Mouse (Mus musculus): Measurements from ENCODE around the gene Tyrobp. TPM values are rescaled to one million over a fixed set of nuclear protein-coding genes. Genes with fewer than 3 reads are reported as not detected.

Tyrobp gene
- polyA plus RNA-seq, 1 experiment = 83.0 TPM

GRCm38 (mm10) chr7:30450241-30450640 lies 36.7 kb downstream of the Tyrobp start:
- 72% methylated on average over 7 of the region's 7 CpGs for WGBS
- Histone ChIP-seq H3K27me3 (replicated peaks; ENCODE audit: control insufficient read depth, insufficient read depth, low read length) (no peaks in the 10 kb centered on the region; the same call in 1 of the 2 replicates), H3K4me3 (ENCODE audit: insufficient read depth, low read depth, low read length) (no peak overlapping the region), H3K36me3 (ENCODE audit: control insufficient read depth, insufficient read depth, low read length) (no peaks in the 10 kb centered on the region), H3K27ac (ENCODE audit: insufficient read depth, low read depth, low read length) (no peak overlapping the region), H3K4me1 (ENCODE audit: control insufficient read depth, insufficient read depth, low read length) (no peaks in the 10 kb centered on the region)
- no peak for DNase-seq
- TF ChIP-seq CTCF (conservative IDR thresholded peaks at IDR 0.05; ENCODE audit: insufficient read depth, insufficient read length, low read depth, low read length) = no peak

- H3K27me3 ChIP-seq (replicated peaks; ENCODE audit: control insufficient read depth, insufficient read depth, low read length) = peaks cover 2% of the 10 kb centered on the region; the same call in 1 of the 2 replicates
- 13% methylated on average over 25 of the region's 25 CpGs for WGBS
These were observed 39.8 kb downstream of the Tyrobp start for GRCm38 (mm10) chr7:30453327-30453726.

GRCm38 (mm10) chr7:30453766-30454165 lies 40.2 kb downstream of the Tyrobp start:
- TF ChIP-seq CTCF (conservative IDR thresholded peaks at IDR 0.05; ENCODE audit: insufficient read depth, insufficient read length, low read depth, low read length) (no peak), POLR2A (IDR thresholded peaks at IDR 0.05; ENCODE audit: low read depth, low read length) (no peak)
- Histone ChIP-seq H3K4me1 (ENCODE audit: control insufficient read depth, insufficient read depth, low read length) (no peaks in the 10 kb centered on the region), H3K27ac (ENCODE audit: insufficient read depth, low read depth, low read length) (no peak overlapping the region), H3K27me3 (replicated peaks; ENCODE audit: control insufficient read depth, insufficient read depth, low read length) (peaks cover 2% of the 10 kb centered on the region; the same call in 1 of the 2 replicates), H3K4me3 (ENCODE audit: insufficient read depth, low read depth, low read length) (no peak overlapping the region), H3K36me3 (ENCODE audit: control insufficient read depth, insufficient read depth, low read length) (no peaks in the 10 kb centered on the region)
- WGBS = 2% methylated on average over 25 of the region's 25 CpGs
- DNase-seq = peak; percentile 62

More at GRCm38 (mm10) chr7:30453327-30453726, 39.8 kb downstream of the Tyrobp start:
- no peaks in the 10 kb centered on the region for H3K36me3 ChIP-seq (ENCODE audit: control insufficient read depth, insufficient read depth, low read length)
- no peak overlapping the region for H3K27ac ChIP-seq (ENCODE audit: insufficient read depth, low read depth, low read length)
- no peaks in the 10 kb centered on the region for H3K4me1 ChIP-seq (ENCODE audit: control insufficient read depth, insufficient read depth, low read length)
- no peak overlapping the region for H3K4me3 ChIP-seq (ENCODE audit: insufficient read depth, low read depth, low read length)
- no peak for DNase-seq
- no peak for TF ChIP-seq POLR2A (IDR thresholded peaks at IDR 0.05; ENCODE audit: low read depth, low read length)
- TF ChIP-seq CTCF (conservative IDR thresholded peaks at IDR 0.05; ENCODE audit: insufficient read depth, insufficient read length, low read depth, low read length) = no peak

- peaks cover 2% of the 10 kb centered on the region; the same call in 1 of the 2 replicates for H3K27me3 ChIP-seq (replicated peaks; ENCODE audit: control insufficient read depth, insufficient read depth, low read length)
- whole genome bisulfite sequencing = 7% methylated on average over 6 of the region's 6 CpGs
- no peak for DNase-seq
- H3K4me3 ChIP-seq (ENCODE audit: insufficient read depth, low read depth, low read length) = no peak overlapping the region
- H3K36me3 ChIP-seq (ENCODE audit: control insufficient read depth, insufficient read depth, low read length) = no peaks in the 10 kb centered on the region
- H3K27ac ChIP-seq (ENCODE audit: insufficient read depth, low read depth, low read length) = no peak overlapping the region
- H3K4me1 ChIP-seq (ENCODE audit: control insufficient read depth, insufficient read depth, low read length) = no peaks in the 10 kb centered on the region
- TF ChIP-seq POLR2A (IDR thresholded peaks at IDR 0.05; ENCODE audit: low read depth, low read length) (no peak), CTCF (conservative IDR thresholded peaks at IDR 0.05; ENCODE audit: insufficient read depth, insufficient read length, low read depth, low read length) (no peak)
These were observed 40.7 kb downstream of the Tyrobp start for GRCm38 (mm10) chr7:30454259-30454658.

- Histone ChIP-seq H3K4me1 (ENCODE audit: control insufficient read depth, insufficient read depth, low read length) (no peaks in the 10 kb centered on the region), H3K27me3 (replicated peaks; ENCODE audit: control insufficient read depth, insufficient read depth, low read length) (peaks cover 2% of the 10 kb centered on the region; the same call in 1 of the 2 replicates), H3K36me3 (ENCODE audit: control insufficient read depth, insufficient read depth, low read length) (no peaks in the 10 kb centered on the region), H3K4me3 (ENCODE audit: insufficient read depth, low read depth, low read length) (no peak overlapping the region), H3K27ac (ENCODE audit: insufficient read depth, low read depth, low read length) (no peak overlapping the region)
- WGBS = under 1% methylated on average over 9 of the region's 9 CpGs
- TF ChIP-seq CTCF (conservative IDR thresholded peaks at IDR 0.05; ENCODE audit: insufficient read depth, insufficient read length, low read depth, low read length) = no peak
- TF ChIP-seq POLR2A (IDR thresholded peaks at IDR 0.05; ENCODE audit: low read depth, low read length) = no peak
- no peak for DNase-seq
These were observed 42.9 kb downstream of the Tyrobp start for GRCm38 (mm10) chr7:30456487-30456886.

- no peak for TF ChIP-seq CTCF (conservative IDR thresholded peaks at IDR 0.05; ENCODE audit: insufficient read depth, insufficient read length, low read depth, low read length)
- TF ChIP-seq POLR2A (IDR thresholded peaks at IDR 0.05; ENCODE audit: low read depth, low read length) = no peak
- WGBS = 2% methylated on average over 31 of the region's 31 CpGs
- H3K4me3 ChIP-seq (ENCODE audit: insufficient read depth, low read depth, low read length) = no peak overlapping the region
- no peak overlapping the region for H3K27ac ChIP-seq (ENCODE audit: insufficient read depth, low read depth, low read length)
- no peaks in the 10 kb centered on the region for H3K4me1 ChIP-seq (ENCODE audit: control insufficient read depth, insufficient read depth, low read length)
- H3K36me3 ChIP-seq (ENCODE audit: control insufficient read depth, insufficient read depth, low read length) = no peaks in the 10 kb centered on the region
- DNase-seq = no peak
- peaks cover 2% of the 10 kb centered on the region; the same call in 1 of the 2 replicates for H3K27me3 ChIP-seq (replicated peaks; ENCODE audit: control insufficient read depth, insufficient read depth, low read length)
These were observed 43.5 kb downstream of the Tyrobp start for GRCm38 (mm10) chr7:30456911-30457628.

- whole genome bisulfite sequencing = 3% methylated on average over 16 of the region's 16 CpGs
- no peaks in the 10 kb centered on the region for H3K4me1 ChIP-seq (ENCODE audit: control insufficient read depth, insufficient read depth, low read length)
- no peak within 1 kb of the TSS for H3K4me3 ChIP-seq (ENCODE audit: insufficient read depth, low read depth, low read length)
- H3K27ac ChIP-seq (ENCODE audit: insufficient read depth, low read depth, low read length) = no peak within 1 kb of the TSS
- no peak for DNase-seq
- H3K36me3 ChIP-seq (ENCODE audit: control insufficient read depth, insufficient read depth, low read length) = no peaks in the 10 kb centered on the region
- TF ChIP-seq POLR2A (IDR thresholded peaks at IDR 0.05; ENCODE audit: low read depth, low read length) (no peak), CTCF (conservative IDR thresholded peaks at IDR 0.05; ENCODE audit: insufficient read depth, insufficient read length, low read depth, low read length) (no peak)
- H3K27me3 ChIP-seq (replicated peaks; ENCODE audit: control insufficient read depth, insufficient read depth, low read length) = peaks cover 2% of the 10 kb centered on the region; the same call in 1 of the 2 replicates
These were observed 44.2 kb downstream of the Tyrobp start, which contains the start of the genes Kirrel2 and Nphs1 for GRCm38 (mm10) chr7:30457629-30458330. Kirrel2 (minus strand) TSS chr7:30457690. Nphs1 (plus strand) TSS chr7:30458315.
